Mouse (Mus musculus): ENCODE measurements around the gene Comt.

Gene Comt

GRCm38 (mm10) chr16:18387704-18388582 is 38.7 kb downstream of the Comt start:
- DNase-seq: no peak

- DNase-seq: no peak
Observed at GRCm38 (mm10) chr16:18386972-18387371, 39.7 kb downstream of the Comt start.

GRCm38 (mm10) chr16:18386451-18386850 is 40.2 kb downstream of the Comt start:
- DNase-seq: no peak

- DNase-seq: no peak
Observed at GRCm38 (mm10) chr16:18385411-18385810, 41.2 kb downstream of the Comt start.

GRCm38 (mm10) chr16:18384659-18385058 is 42.0 kb downstream of the Comt start:
- DNase-seq: no peak

GRCm38 (mm10) chr16:18384211-18384610 is 42.4 kb downstream of the Comt start:
- DNase-seq: no peak

- no peak for DNase-seq
Observed at GRCm38 (mm10) chr16:18383756-18384155, 42.9 kb downstream of the Comt start.

- DNase-seq: no peak
Observed at GRCm38 (mm10) chr16:18383045-18383726, 43.5 kb downstream of the Comt start.

GRCm38 (mm10) chr16:18381621-18382258 is 44.9 kb downstream of the Comt start:
- no peak for DNase-seq

GRCm38 (mm10) chr16:18380495-18381063 is 46.1 kb downstream of the Comt start:
- DNase-seq: no peak

- DNase-seq: no peak
Observed at GRCm38 (mm10) chr16:18379338-18380001, 47.2 kb downstream of the Comt start.

GRCm38 (mm10) chr16:18378489-18378888 is 48.2 kb downstream of the Comt start:
- DNase-seq: no peak

GRCm38 (mm10) chr16:18377203-18377602 is 49.4 kb downstream of the Comt start:
- DNase-seq: no peak

GRCm38 (mm10) chr16:18376297-18376954 is 50.2 kb downstream of the Comt start:
- no peak for DNase-seq

GRCm38 (mm10) chr16:18373632-18374031 is 53.0 kb downstream of the Comt start:
- DNase-seq: no peak

- no peak for DNase-seq
Observed at GRCm38 (mm10) chr16:18370197-18370596, 56.5 kb downstream of the Comt start.

GRCm38 (mm10) chr16:18366849-18367248 is 59.8 kb downstream of the Comt start:
- no peak for DNase-seq

- DNase-seq: no peak
Observed at GRCm38 (mm10) chr16:18362948-18363347, 63.7 kb downstream of the Comt start.

GRCm38 (mm10) chr16:18360151-18360805 is 66.4 kb downstream of the Comt start:
- no peak for DNase-seq

GRCm38 (mm10) chr16:18357977-18358376 is 68.7 kb downstream of the Comt start:
- no peak for DNase-seq

GRCm38 (mm10) chr16:18356961-18357360 is 69.7 kb downstream of the Comt start:
- no peak for DNase-seq
